Mouse (Mus musculus) embryonic facial prominence, embryonic 13.5 days (tissue): ENCODE results near the gene Tefm. TPM values are rescaled to one million over a fixed set of nuclear protein-coding genes. Genes with fewer than 3 reads are reported as not detected.

ENCODE experiments used
- ATAC-seq: fragments of 200-750 bp; cut with Nextera tagmentation; 2 replicates; pipeline ENCODE4 v1.8.0; 2017; ENCODE audit warnings: low read depth; ENCODE audit not compliant: insufficient number of reproducible peaks, insufficient read depth, low FRiP score, low TSS enrichment
- H3K27ac ChIP-seq: fragments of 300-500 bp; sonication (generic); 2 replicates; pipeline ENCODE4 v1.5.1; 2015; ENCODE audit warnings: moderate library complexity, mild to moderate bottlenecking, inconsistent platforms
- H3K27me3 ChIP-seq: fragments of 300-500 bp; sonication (generic); 2 replicates; pipeline ENCODE4 v1.6.1; 2015; ENCODE audit warnings: mild to moderate bottlenecking, inconsistent platforms
- H3K36me3 ChIP-seq: fragments of 300-500 bp; sonication (generic); 2 replicates; pipeline ENCODE4 v1.6.1; 2015; ENCODE audit warnings: mild to moderate bottlenecking, inconsistent platforms
- H3K4me1 ChIP-seq: fragments of 300-500 bp; sonication (generic); 2 replicates; pipeline ENCODE4 v1.6.1; 2015; ENCODE audit warnings: inconsistent platforms
- H3K4me2 ChIP-seq: fragments of 300-500 bp; sonication (generic); 2 replicates; pipeline ENCODE4 v1.6.1; 2015; ENCODE audit warnings: moderate library complexity, mild to moderate bottlenecking, inconsistent platforms
- H3K4me3 ChIP-seq: fragments of 300-500 bp; sonication (generic); 2 replicates; pipeline ENCODE4 v1.5.1; 2015; ENCODE audit warnings: mild to moderate bottlenecking, inconsistent platforms
- H3K9ac ChIP-seq: fragments of 300-500 bp; sonication (generic); 2 replicates; pipeline ENCODE4 v1.6.1; 2015; ENCODE audit warnings: mild to moderate bottlenecking, inconsistent platforms
- H3K9me3 ChIP-seq: fragments of 300-500 bp; sonication (generic); 2 replicates; pipeline ENCODE4 v1.6.1; 2016; ENCODE audit warnings: inconsistent platforms
- WGBS: fragments of 180-500 bp; shearing (Covaris S2); methylation state at CpG from one replicate; pipeline ENCODE4 v1.1.7; 2015; ENCODE audit warnings: mixed read lengths; 5-methylcytosine and 5-hydroxymethylcytosine counted together
- polyA plus RNA-seq: library from polyadenylated mRNA; unstranded; fragments of >200 nt; fragmentation: Nextera tagmentation; extraction: Ambion mirVana; gene quantifications from 2 replicates; pipeline ENCODE4 v1.2.1, GENCODE M21; 2015

Tefm gene
- polyA plus RNA-seq, 1 experiment from 2014 or later = 31.4 TPM

DNA sequence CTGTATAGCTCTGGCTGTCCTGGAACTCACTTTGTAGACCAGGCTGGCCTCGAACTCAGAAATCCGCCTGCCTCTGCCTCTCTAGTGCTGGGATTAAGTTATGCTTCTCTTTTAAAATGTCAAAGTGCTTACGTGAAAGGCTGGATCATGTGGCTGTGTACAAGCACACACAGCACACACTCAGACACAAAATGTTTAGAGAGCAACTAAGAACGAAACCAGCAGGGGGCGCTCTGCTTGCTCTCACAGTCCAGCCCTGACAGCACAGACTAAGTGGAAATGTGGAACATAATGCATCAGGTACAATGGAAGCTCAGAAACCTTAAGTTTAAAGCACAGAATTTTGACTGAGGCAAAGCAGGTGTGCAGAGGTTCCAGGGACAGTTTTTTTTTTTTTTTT lies 55.1 kb downstream of the Tefm start:
- Histone ChIP-seq H3K36me3 (no peaks in the 10 kb centered on the region), H3K27me3 (no peaks in the 10 kb centered on the region), H3K27ac (no peak overlapping the region), H3K4me2 (no peak overlapping the region), H3K9me3 (no peaks in the 10 kb centered on the region), H3K9ac (no peak overlapping the region), H3K4me1 (peaks cover 5% of the 10 kb centered on the region; the same call in 1 of the 2 replicates), H3K4me3 (no peak overlapping the region)
- ATAC-seq = no peak
- 7% methylated on average over 5 of the region's 5 CpGs for WGBS

Other genes with a start within 250 kb of the Tefm start
- gene Utp6, start 179.8 kb downstream of the Tefm start, polyA plus RNA-seq = 61.3 and 64.6 TPM in 2 replicates
- 24.3 and 28.7 TPM in 2 replicates for gene Suz12, start 149.1 kb downstream of the Tefm start, polyA plus RNA-seq
- 47.4 and 50.9 TPM in 2 replicates for gene Crlf3, start 61.2 kb downstream of the Tefm start, polyA plus RNA-seq
- 15.2 and 15.8 TPM in 2 replicates for gene Atad5, start 52.8 kb downstream of the Tefm start, polyA plus RNA-seq
- 0.74 and 1.4 TPM in 2 replicates for gene Adap2, start 11.9 kb upstream of the Tefm start, polyA plus RNA-seq
- 6.3 and 8.1 TPM in 2 replicates for gene Rnf135, start 41.7 kb upstream of the Tefm start, polyA plus RNA-seq
- gene Rhot1, start 66.8 kb upstream of the Tefm start, polyA plus RNA-seq = 52.8 and 63.4 TPM in 2 replicates
- gene Rhbdl3, start 158.7 kb upstream of the Tefm start, polyA plus RNA-seq = 6.1 and 6.6 TPM in 2 replicates
- gene 5730455P16Rik, start 235.9 kb upstream of the Tefm start, polyA plus RNA-seq = 25.4 and 28.0 TPM in 2 replicates
- 258 and 268 TPM in 2 replicates for gene Zfp207, start 241.1 kb upstream of the Tefm start, polyA plus RNA-seq